Mouse (Mus musculus): ENCODE data around the gene Nemp2. TPM values are rescaled to one million over a fixed set of nuclear protein-coding genes. Genes with fewer than 3 reads are reported as not detected.

Nemp2 gene
- polyA plus RNA-seq, 1 experiment from 2014 or later: 2.4 TPM

DNA sequence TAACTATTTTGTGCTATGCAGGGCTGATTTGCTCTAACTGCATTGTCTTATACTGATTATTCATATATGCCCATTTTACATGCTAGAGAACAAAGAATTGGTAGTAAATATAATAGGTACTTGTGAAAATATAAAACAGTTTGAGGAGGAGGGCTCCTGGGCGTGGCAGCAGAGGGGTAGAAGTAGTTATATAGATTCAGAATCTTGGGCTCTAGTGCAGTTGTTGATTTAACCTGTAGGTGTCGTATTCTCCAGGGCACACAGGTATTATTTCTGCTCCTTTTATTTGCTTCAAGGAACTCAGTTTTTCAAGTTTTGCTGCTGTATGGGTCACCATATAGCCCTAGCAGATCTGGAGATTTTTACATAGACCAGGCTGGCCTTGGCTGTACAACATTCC, 1.1 kb downstream of the Nemp2 start:
- peak overlapping the region; percentile 95; the same call in 1 of the 2 replicates for H3K4me3 ChIP-seq (ENCODE audit: low read depth, low read length)
- H3K36me3 ChIP-seq (ENCODE audit: control insufficient read depth, insufficient read depth, low read length): no peaks in the 10 kb centered on the region
- no peaks in the 10 kb centered on the region for H3K27me3 ChIP-seq (ENCODE audit: control insufficient read depth, insufficient read depth, low read length)
- H3K9me3 ChIP-seq (ENCODE audit: control insufficient read depth, low read length): no peaks in the 10 kb centered on the region
- H3K4me1 ChIP-seq (replicated peaks; ENCODE audit: control insufficient read depth, insufficient read depth): no peaks in the 10 kb centered on the region
- H3K27ac ChIP-seq (replicated peaks): no peak overlapping the region
- no peak for TF ChIP-seq EP300 (optimal IDR thresholded peaks at IDR 0.05)
- TF ChIP-seq CTCF (IDR thresholded peaks at IDR 0.05; ENCODE audit: low read depth): peak; percentile 62
- no peak overlapping the region for H3K9ac ChIP-seq (ENCODE audit: low read length)
- WGBS: 60% methylated on average over 2 of the region's 2 CpGs
- no peak for DNase-seq (ENCODE audit: low spot score)
- peak overlapping the region; percentile 55 for H3K4me2 ChIP-seq (replicated peaks; ENCODE audit: low read depth)
- ATAC-seq (ENCODE audit: low FRiP score, low TSS enrichment): no peak

DNA sequence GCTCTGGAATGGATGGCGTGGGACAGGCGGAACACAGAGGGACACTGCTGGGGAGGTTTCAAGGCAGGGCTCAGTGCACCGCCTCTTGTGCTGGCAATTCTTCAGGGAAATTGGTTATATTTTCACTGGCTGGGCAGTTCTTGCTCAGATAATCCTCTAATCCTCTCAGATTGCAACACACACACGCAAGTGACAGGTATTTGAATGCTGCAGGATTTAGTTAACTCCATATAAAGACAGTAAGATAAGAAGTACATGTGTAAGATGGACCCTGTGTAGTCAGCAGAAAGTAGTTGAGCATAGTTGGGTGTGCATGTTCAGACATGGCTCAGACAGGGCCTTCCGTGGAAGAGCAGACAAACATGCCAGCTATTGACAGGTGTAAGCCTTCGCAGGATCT, 3.7 kb downstream of the Nemp2 start:
- Histone ChIP-seq H3K27ac (replicated peaks) (no peak overlapping the region), H3K4me3 (ENCODE audit: low read depth, low read length) (no peak overlapping the region), H3K36me3 (ENCODE audit: control insufficient read depth, insufficient read depth, low read length) (no peaks in the 10 kb centered on the region), H3K4me2 (replicated peaks; ENCODE audit: low read depth) (no peak overlapping the region), H3K27me3 (ENCODE audit: control insufficient read depth, insufficient read depth, low read length) (no peaks in the 10 kb centered on the region), H3K9ac (ENCODE audit: low read length) (no peak overlapping the region), H3K9me3 (ENCODE audit: control insufficient read depth, low read length) (no peaks in the 10 kb centered on the region), H3K4me1 (replicated peaks; ENCODE audit: control insufficient read depth, insufficient read depth) (no peaks in the 10 kb centered on the region)
- DNase-seq (ENCODE audit: low spot score): no peak
- 58% methylated on average over 6 of the region's 6 CpGs for WGBS
- no peak for ATAC-seq (ENCODE audit: low FRiP score, low TSS enrichment)
- TF ChIP-seq CTCF (IDR thresholded peaks at IDR 0.05; ENCODE audit: low read depth): no peak
- TF ChIP-seq EP300 (optimal IDR thresholded peaks at IDR 0.05): no peak

DNA sequence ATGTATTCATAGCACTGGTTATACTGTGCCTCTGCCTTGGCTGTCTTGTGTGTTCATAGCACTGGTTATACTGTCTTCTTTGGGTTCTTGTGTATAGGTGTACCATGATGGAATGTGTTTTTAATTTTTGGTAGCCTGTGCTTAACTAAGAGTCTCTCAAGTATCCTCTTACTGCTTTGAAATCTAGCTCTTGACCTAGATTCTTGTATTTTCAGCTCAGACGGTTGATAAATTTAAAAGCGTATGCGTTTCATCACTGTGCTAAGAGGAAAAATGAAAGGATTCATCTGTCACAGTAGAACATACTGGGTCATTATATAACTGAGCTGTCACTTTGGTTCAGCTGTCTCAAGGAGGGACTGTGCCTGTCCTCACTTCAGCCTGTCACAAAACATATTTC, 5.4 kb downstream of the Nemp2 start:
- Histone ChIP-seq H3K27me3 (ENCODE audit: control insufficient read depth, insufficient read depth, low read length) (no peaks in the 10 kb centered on the region), H3K4me2 (replicated peaks; ENCODE audit: low read depth) (no peak overlapping the region), H3K36me3 (ENCODE audit: control insufficient read depth, insufficient read depth, low read length) (no peaks in the 10 kb centered on the region), H3K9ac (ENCODE audit: low read length) (no peak overlapping the region), H3K4me1 (replicated peaks; ENCODE audit: control insufficient read depth, insufficient read depth) (no peaks in the 10 kb centered on the region), H3K27ac (replicated peaks) (no peak overlapping the region), H3K9me3 (ENCODE audit: control insufficient read depth, low read length) (no peaks in the 10 kb centered on the region), H3K4me3 (ENCODE audit: low read depth, low read length) (no peak overlapping the region)
- no peak for ATAC-seq (ENCODE audit: low FRiP score, low TSS enrichment)
- no peak for DNase-seq (ENCODE audit: low spot score)
- WGBS: 91% methylated on average over 3 of the region's 3 CpGs
- TF ChIP-seq EP300 (optimal IDR thresholded peaks at IDR 0.05): no peak
- no peak for TF ChIP-seq CTCF (IDR thresholded peaks at IDR 0.05; ENCODE audit: low read depth)

DNA sequence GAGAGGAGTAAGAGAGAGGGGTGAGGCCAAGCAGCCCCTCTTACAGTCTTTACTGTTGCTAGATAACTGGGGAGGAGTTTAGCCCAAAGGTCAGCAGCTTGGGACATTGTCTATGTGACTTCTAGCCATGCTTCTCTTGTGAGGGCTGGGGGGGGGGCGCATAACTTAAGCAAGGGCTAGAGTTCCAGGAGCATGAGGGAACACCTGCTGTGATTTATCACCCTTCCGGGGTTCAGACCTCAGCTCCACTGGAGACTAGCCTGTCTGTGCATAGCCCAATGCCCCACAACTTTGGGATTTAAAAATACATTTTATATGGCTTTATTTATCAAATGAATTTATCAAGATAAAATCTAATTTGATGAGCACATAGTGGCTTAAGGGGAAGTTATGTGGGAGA, 7.6 kb downstream of the Nemp2 start:
- Histone ChIP-seq H3K4me3 (ENCODE audit: low read depth, low read length) (no peak overlapping the region), H3K4me1 (replicated peaks; ENCODE audit: control insufficient read depth, insufficient read depth) (no peaks in the 10 kb centered on the region), H3K9me3 (ENCODE audit: control insufficient read depth, low read length) (no peaks in the 10 kb centered on the region), H3K4me2 (replicated peaks; ENCODE audit: low read depth) (no peak overlapping the region), H3K27me3 (ENCODE audit: control insufficient read depth, insufficient read depth, low read length) (no peaks in the 10 kb centered on the region), H3K27ac (replicated peaks) (no peak overlapping the region), H3K36me3 (ENCODE audit: control insufficient read depth, insufficient read depth, low read length) (no peaks in the 10 kb centered on the region), H3K9ac (ENCODE audit: low read length) (no peak overlapping the region)
- ATAC-seq (ENCODE audit: low FRiP score, low TSS enrichment) (no peak), DNase-seq (ENCODE audit: low spot score) (no peak)
- WGBS: 79% methylated on average over 2 of the region's 2 CpGs
- TF ChIP-seq CTCF (IDR thresholded peaks at IDR 0.05; ENCODE audit: low read depth) (no peak), EP300 (optimal IDR thresholded peaks at IDR 0.05) (no peak)

DNA sequence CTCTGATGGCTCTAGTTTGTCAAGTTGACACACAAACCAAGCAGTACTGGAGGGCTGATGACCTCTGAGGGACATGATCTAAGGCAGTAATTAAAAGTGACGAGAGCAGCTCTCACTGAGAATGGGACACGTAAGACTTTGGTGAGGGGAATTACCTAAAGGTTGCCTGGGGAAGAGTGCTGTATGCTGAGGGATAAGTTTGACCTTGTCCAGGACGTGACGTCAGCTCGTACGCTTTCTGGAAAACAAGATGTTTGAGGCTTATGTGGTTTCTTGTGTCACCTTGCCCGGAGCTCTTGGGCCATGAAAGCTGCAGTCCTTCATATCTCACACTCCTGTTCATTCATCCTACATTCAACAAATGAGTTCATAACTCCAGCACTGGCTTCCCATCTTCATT, 8.6 kb downstream of the Nemp2 start:
- TF ChIP-seq CTCF (IDR thresholded peaks at IDR 0.05; ENCODE audit: low read depth) (no peak), EP300 (optimal IDR thresholded peaks at IDR 0.05) (no peak)
- Histone ChIP-seq H3K36me3 (ENCODE audit: control insufficient read depth, insufficient read depth, low read length) (no peaks in the 10 kb centered on the region; the same call in 1 of the 2 replicates), H3K9me3 (ENCODE audit: control insufficient read depth, low read length) (no peaks in the 10 kb centered on the region), H3K4me1 (replicated peaks; ENCODE audit: control insufficient read depth, insufficient read depth) (no peaks in the 10 kb centered on the region), H3K27me3 (ENCODE audit: control insufficient read depth, insufficient read depth, low read length) (no peaks in the 10 kb centered on the region), H3K27ac (replicated peaks) (no peak overlapping the region), H3K9ac (ENCODE audit: low read length) (no peak overlapping the region), H3K4me2 (replicated peaks; ENCODE audit: low read depth) (no peak overlapping the region), H3K4me3 (ENCODE audit: low read depth, low read length) (no peak overlapping the region)
- WGBS: 89% methylated on average over 7 of the region's 7 CpGs
- ATAC-seq (ENCODE audit: low FRiP score, low TSS enrichment) (no peak), DNase-seq (ENCODE audit: low spot score) (no peak)

DNA sequence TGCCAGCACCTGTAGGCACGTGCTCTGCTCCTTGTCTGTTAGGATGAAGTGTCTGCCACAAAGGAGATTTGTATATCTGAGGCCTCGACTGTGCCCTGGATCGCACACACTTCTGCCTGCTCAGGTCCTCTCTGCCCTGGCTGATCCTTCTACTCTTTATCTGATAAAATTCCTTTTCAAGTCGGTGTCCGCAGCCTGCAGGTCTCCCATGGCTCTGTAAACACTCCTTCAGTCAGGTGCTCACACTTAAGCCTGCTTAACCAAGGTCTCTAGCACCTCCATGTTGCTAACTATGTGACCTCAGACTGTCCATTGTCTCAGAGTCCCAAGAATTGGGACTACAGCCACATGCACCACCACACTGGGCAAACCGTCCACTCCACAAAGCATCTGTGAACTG, 9.8 kb downstream of the Nemp2 start:
- Histone ChIP-seq H3K4me1 (replicated peaks; ENCODE audit: control insufficient read depth, insufficient read depth) (no peaks in the 10 kb centered on the region), H3K36me3 (ENCODE audit: control insufficient read depth, insufficient read depth, low read length) (no peaks in the 10 kb centered on the region; the same call in 1 of the 2 replicates), H3K27me3 (ENCODE audit: control insufficient read depth, insufficient read depth, low read length) (no peaks in the 10 kb centered on the region), H3K4me2 (replicated peaks; ENCODE audit: low read depth) (no peak overlapping the region), H3K27ac (replicated peaks) (no peak overlapping the region), H3K4me3 (ENCODE audit: low read depth, low read length) (no peak overlapping the region), H3K9me3 (ENCODE audit: control insufficient read depth, low read length) (no peaks in the 10 kb centered on the region), H3K9ac (ENCODE audit: low read length) (no peak overlapping the region)
- TF ChIP-seq EP300 (optimal IDR thresholded peaks at IDR 0.05) (no peak), CTCF (IDR thresholded peaks at IDR 0.05; ENCODE audit: low read depth) (no peak)
- 56% methylated on average over 6 of the region's 6 CpGs for WGBS
- DNase-seq (ENCODE audit: low spot score) (no peak), ATAC-seq (ENCODE audit: low FRiP score, low TSS enrichment) (no peak)

Data from stomach, postnatal 0 days (tissue).